Mouse (Mus musculus) adrenal gland, postnatal 10 days (tissue): ENCODE results near the gene 4930524N10Rik. TPM values are rescaled to one million over a fixed set of nuclear protein-coding genes. Genes with fewer than 3 reads are reported as not detected.

Experiments
- DNase-seq: peaks from one replicate; pipeline ENCODE4 v3.0.0; 2021; ENCODE audit warnings: mixed read lengths
- long read RNA-seq, 2 experiments: library from polyadenylated mRNA; stranded (forward); transcript quantifications; one replicate each; pipeline ENCODE4 v2.0.0; 2021
- total RNA-seq, 2 experiments: library from RNA; stranded (reverse); gene quantifications; 2 replicates each; pipeline ENCODE4 v1.2.3; 2021

Gene 4930524N10Rik
- not detected for total RNA-seq
- long read RNA-seq, experiment 1: 0 reads
- long read RNA-seq, experiment 2: 0 reads

DNA sequence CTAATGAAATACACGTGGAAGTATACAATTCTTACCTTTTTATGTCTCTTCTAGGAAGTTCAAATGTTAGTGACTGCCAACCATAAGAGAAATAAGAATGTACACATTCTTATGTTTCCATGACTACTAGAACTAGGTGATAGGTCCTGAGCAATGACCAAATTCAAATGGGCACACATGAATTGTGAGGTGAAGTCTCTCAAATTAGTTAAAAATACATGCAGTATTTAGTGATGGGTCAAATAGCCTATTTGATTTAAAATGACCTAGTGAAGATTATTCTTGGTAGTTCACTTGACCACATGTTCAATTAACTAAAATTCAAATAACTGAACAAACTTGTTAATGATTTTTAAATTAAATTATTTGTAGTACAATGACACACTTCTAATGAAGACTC, at the start of gene 4930524N10Rik:
TSS of gene 4930524N10Rik (minus strand) at position 101 of the 400 bp plus-strand sequence.
- no peak for DNase-seq

DNA sequence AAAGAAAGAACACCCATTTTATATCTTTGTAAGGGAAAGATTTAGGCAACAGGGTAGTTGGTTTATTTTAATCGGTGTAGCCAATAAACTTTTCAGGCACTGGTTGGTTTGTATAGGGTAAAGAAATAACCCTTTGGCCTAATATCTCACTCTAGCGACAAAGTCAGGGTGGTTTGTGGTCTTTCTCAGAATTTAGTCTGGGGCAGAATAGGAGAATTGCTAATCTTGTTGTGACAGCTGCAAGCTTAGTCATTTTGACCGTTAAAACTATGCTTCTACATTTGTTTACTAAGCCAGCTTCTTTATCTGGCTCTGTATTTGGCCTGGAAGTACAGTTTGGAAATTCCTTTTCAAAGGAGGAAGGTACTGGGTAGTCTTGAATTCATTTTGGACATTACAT, 6.8 kb upstream of the 4930524N10Rik start:
- DNase-seq: no peak

GRCm38 (mm10) chrX:154349302-154350041, 6.3 kb upstream of the 4930524N10Rik start:
- no peak for DNase-seq

- DNase-seq: no peak
Observed at GRCm38 (mm10) chrX:154347933-154348332, 4.7 kb upstream of the 4930524N10Rik start.

Other genes starting within 250 kb of the 4930524N10Rik start
- not detected for gene Gm15140, start 222.7 kb downstream of the 4930524N10Rik start, total RNA-seq
- gene Samt4, start 138.6 kb upstream of the 4930524N10Rik start, total RNA-seq: not detected
- not detected for gene Samt2, start 236.0 kb upstream of the 4930524N10Rik start, total RNA-seq